Mouse (Mus musculus): ENCODE measurements around the gene Zfp777. TPM values are rescaled to one million over a fixed set of nuclear protein-coding genes. Genes with fewer than 3 reads are reported as not detected.
A peak's percentile ranks its signal among the peaks of the same experiment; 100 is the strongest.

Gene Zfp777
- total and polyA plus RNA-seq, 2 experiments from 2014 or later, result 14.2 to 46.5 TPM

DNA sequence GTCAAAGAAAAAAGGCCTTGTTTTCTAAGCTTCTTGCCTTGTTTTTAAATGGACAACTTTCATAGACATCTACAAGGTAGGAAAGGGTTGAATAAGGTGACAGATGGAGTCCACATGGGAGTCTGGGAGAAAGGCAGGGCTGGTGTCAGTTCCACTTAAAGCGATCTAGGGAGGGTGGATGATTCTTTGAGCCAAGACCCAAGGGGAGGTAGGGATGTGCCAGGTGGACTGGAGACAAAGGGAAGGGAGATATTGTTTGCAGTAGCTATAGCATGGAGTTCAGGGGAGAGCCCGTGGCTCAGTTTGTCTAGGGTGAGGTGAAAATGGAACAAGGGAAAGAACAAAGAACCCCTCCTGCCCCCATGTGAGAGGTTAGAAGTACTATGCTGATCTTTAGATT is 11.7 kb upstream of the Zfp777 start:
- no peaks in the 10 kb centered on the region for H3K27me3 ChIP-seq (ENCODE audit: insufficient read depth, low read length)
- no peak overlapping the region for H3K27ac ChIP-seq (ENCODE audit: low read depth, low read length)
- ATAC-seq, result no peak
- no peaks in the 10 kb centered on the region for H3K9me3 ChIP-seq (ENCODE audit: low read length)
- no peaks in the 10 kb centered on the region for H3K4me1 ChIP-seq (ENCODE audit: insufficient read depth)
- no peak overlapping the region for H3K4me2 ChIP-seq (ENCODE audit: low read depth)
- no peak for DNase-seq
- TF ChIP-seq CTCF (IDR thresholded peaks at IDR 0.05; ENCODE audit: low read depth), result no peak
- 71% methylated on average over 2 of the region's 2 CpGs for WGBS
- H3K36me3 ChIP-seq (ENCODE audit: insufficient read depth), result peaks cover 26% of the 10 kb centered on the region
- no peak overlapping the region for H3K4me3 ChIP-seq (ENCODE audit: low read depth, low read length)
- no peak overlapping the region for H3K9ac ChIP-seq

DNA sequence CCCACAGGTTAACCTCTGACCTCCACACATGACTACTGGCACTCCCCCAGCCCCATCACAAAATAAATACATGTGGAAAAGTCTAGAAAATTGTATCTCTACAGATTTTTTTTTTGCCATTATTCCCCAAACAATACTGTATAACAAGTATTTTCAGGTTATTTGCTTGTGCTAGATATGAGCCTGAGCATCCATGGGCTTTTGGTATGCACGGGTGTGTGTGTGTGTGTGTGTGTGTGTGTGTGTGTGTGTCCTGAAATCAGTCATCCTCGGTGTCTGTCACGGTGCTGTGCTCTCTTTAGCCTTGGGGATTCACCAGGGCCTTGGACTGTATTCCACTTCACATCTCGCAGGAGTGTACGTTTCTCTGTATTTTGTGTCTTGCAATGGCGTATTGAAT is 3.4 kb upstream of the Zfp777 start:
- no peak overlapping the region for H3K9ac ChIP-seq
- TF ChIP-seq CTCF (IDR thresholded peaks at IDR 0.05; ENCODE audit: low read depth), result no peak

DNA sequence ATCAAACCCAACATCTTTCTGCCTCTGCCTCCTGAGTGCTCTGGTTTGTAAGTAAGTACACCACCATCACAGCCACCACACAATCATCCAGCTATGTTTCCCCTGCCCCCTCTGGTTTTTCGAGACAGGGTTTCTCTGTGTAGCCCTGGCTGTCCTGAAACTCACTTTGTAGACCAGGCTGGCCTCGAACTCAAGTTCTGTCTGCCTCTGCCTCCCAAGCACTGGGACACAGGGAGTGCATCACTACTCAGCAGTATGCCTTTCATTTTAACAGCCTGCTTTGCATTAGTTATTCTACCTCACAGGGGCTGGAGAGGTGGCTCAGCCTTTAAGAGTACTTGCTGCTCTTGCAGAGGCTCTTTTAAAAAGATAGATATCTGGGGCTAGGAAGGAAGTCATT is 3.0 kb upstream of the Zfp777 start:
- H3K27ac ChIP-seq (ENCODE audit: low read depth, low read length), result no peak overlapping the region
- TF ChIP-seq CTCF (IDR thresholded peaks at IDR 0.05; ENCODE audit: low read depth), result no peak
- no peak overlapping the region for H3K4me3 ChIP-seq (ENCODE audit: low read depth, low read length)
- H3K36me3 ChIP-seq (ENCODE audit: insufficient read depth), result no peaks in the 10 kb centered on the region
- H3K9me3 ChIP-seq (ENCODE audit: low read length), result no peaks in the 10 kb centered on the region
- no peak for DNase-seq
- no peak overlapping the region for H3K9ac ChIP-seq
- H3K4me1 ChIP-seq (ENCODE audit: insufficient read depth), result peaks cover 5% of the 10 kb centered on the region; the same call in 1 of the 2 replicates
- no peak overlapping the region for H3K4me2 ChIP-seq (ENCODE audit: low read depth)
- no peaks in the 10 kb centered on the region for H3K27me3 ChIP-seq (ENCODE audit: insufficient read depth, low read length)
- WGBS, result 91% methylated on average over 2 of the region's 2 CpGs
- no peak for ATAC-seq

More for the DNA sequence above, 3.4 kb upstream of the Zfp777 start:
- ATAC-seq (no peak), DNase-seq (no peak)
- H3K4me2 ChIP-seq (ENCODE audit: low read depth), result no peak overlapping the region
- H3K4me3 ChIP-seq (ENCODE audit: low read depth, low read length), result no peak overlapping the region
- H3K36me3 ChIP-seq (ENCODE audit: insufficient read depth), result no peaks in the 10 kb centered on the region
- H3K4me1 ChIP-seq (ENCODE audit: insufficient read depth), result no peaks in the 10 kb centered on the region
- H3K27me3 ChIP-seq (ENCODE audit: insufficient read depth, low read length), result no peaks in the 10 kb centered on the region
- 83% methylated on average over 6 of the region's 6 CpGs for WGBS
- H3K27ac ChIP-seq (ENCODE audit: low read depth, low read length), result no peak overlapping the region
- H3K9me3 ChIP-seq (ENCODE audit: low read length), result no peaks in the 10 kb centered on the region

DNA sequence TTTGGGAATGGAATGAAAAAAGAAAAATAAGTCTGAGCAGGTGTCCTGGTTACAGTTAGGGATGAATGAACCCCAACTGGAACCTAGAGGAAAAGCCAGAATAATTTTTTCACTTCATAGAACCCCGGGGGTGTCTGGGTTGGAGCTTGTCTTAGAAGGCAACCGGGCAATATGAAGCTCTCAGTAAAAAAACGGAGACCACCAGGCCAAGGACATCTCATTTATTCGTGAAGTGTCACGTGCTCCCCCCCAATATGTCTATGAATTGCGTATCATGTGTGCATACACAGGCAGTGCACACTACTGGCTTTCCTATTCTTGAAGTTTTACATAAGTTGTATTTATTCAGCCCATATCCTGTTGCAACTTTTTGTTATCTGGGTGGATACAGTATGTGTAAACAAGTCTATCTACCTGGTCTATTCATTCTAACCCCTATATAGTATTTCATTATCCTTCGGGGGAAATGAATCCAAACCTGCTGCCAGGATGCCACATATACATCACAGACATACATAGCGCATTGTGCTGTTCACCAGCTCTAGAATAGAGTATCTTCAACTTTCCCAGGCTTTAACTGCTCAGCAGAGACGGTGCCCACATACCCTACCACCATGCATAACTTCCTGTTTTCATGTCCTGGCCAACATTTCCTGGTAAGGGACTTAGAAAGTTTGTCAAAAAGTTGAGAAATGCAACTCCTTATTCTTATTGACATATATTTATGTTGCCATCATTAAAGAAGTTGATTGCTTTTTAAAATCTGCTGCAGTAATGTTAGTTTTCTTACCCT is 758 bp upstream of the Zfp777 start:
- no peak for TF ChIP-seq CTCF (IDR thresholded peaks at IDR 0.05; ENCODE audit: low read depth)
- Histone ChIP-seq H3K9me3 (ENCODE audit: low read length) (no peaks in the 10 kb centered on the region), H3K9ac (peak overlapping the region; percentile 88), H3K27ac (ENCODE audit: low read depth, low read length) (peak overlapping the region; percentile 96), H3K4me1 (ENCODE audit: insufficient read depth) (peaks cover 6% of the 10 kb centered on the region; the same call in 1 of the 2 replicates), H3K27me3 (ENCODE audit: insufficient read depth, low read length) (no peaks in the 10 kb centered on the region), H3K36me3 (ENCODE audit: insufficient read depth) (peaks cover 3% of the 10 kb centered on the region; the same call in 1 of the 2 replicates), H3K4me2 (ENCODE audit: low read depth) (peak overlapping the region; percentile 85), H3K4me3 (ENCODE audit: low read depth, low read length) (peak overlapping the region; percentile 73)
- WGBS, result 46% methylated on average over 9 of the region's 9 CpGs
- ATAC-seq (no peak), DNase-seq (no peak)

DNA sequence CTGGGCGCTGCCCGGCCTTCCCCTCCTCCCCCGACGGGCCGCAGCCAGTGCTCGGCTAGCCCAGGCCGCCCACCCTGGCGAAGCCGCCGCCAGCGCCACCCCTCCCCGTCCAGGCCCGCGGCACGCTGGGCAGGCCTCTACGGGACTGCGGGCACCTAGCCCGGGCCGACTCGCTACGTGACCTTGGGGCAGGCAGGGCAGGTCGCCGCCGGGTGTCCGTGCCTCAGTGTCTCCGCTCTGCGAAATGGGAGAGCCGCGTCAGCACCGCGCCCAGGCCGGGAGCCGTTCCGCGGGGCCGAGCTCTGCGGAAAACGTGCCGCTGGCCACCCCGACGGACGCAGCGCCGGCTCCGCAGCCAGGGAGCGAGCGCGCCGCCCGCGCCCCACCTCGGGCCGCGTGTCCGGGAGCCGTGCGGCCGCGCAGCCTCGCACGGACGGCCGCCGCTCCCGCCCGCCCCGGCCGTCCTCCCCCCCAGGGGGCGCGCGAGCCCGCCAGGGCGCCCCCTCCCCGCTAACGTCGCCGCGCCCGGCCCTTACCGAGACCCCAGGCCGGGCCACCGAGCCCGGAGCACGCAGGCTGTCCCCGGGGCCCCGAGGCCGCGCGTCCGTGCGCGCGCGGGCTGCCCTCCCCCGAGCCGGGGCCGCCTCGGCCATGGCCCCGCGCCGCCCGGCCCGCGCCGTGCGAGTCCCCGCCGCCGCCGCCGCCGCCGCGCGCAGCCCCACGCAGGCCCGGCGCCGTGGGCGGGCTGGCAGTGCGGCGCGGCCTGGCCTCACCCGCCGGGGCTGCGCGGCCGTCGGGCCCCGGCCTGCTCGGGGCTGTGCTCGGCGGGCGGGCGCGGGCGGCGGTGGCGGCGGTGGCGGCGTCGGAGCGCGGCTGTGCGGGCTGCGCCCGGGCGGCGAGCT is 1.0 kb downstream of the Zfp777 start:
- TF ChIP-seq CTCF (IDR thresholded peaks at IDR 0.05; ENCODE audit: low read depth), result no peak
- peak overlapping the region; percentile 73 for H3K4me3 ChIP-seq (ENCODE audit: low read depth, low read length)
- ATAC-seq, result peak; percentile 53
- H3K9me3 ChIP-seq (ENCODE audit: low read length), result no peaks in the 10 kb centered on the region
- H3K4me2 ChIP-seq (ENCODE audit: low read depth), result peak overlapping the region; percentile 85
- DNase-seq, result peak; percentile 12
- peak overlapping the region; percentile 88 for H3K9ac ChIP-seq
- H3K27ac ChIP-seq (ENCODE audit: low read depth, low read length), result peak overlapping the region; percentile 96
- under 1% methylated on average over 91 of the region's 150 CpGs for WGBS
- no peaks in the 10 kb centered on the region for H3K27me3 ChIP-seq (ENCODE audit: insufficient read depth, low read length)
- peaks cover 19% of the 10 kb centered on the region for H3K36me3 ChIP-seq (ENCODE audit: insufficient read depth)
- H3K4me1 ChIP-seq (ENCODE audit: insufficient read depth), result peaks cover 6% of the 10 kb centered on the region; the same call in 1 of the 2 replicates

DNA sequence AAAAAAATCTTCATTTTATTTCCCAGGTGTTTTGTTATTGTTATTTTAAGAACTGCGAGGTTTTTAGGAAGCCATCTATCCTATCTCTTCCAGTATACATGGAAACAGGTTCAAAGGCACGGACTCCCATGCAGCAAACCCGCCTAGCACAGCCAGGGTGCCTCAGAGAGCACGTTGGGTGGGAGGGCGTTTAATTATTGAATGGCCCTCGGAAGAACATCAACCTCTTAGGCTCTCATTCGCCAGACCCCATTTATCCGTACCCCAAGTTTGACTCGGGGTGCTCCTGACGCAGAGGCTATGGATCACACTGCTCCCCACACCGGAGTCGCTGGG is 1.6 kb downstream of the Zfp777 start:
- ATAC-seq, result no peak; the same call in 1 of the 2 replicates
- Histone ChIP-seq H3K9me3 (ENCODE audit: low read length) (no peaks in the 10 kb centered on the region), H3K27ac (ENCODE audit: low read depth, low read length) (peak overlapping the region; percentile 96; the same call in 1 of the 2 replicates), H3K4me2 (ENCODE audit: low read depth) (peak overlapping the region; percentile 85), H3K9ac (peak overlapping the region; percentile 88), H3K4me1 (ENCODE audit: insufficient read depth) (peaks cover 6% of the 10 kb centered on the region; the same call in 1 of the 2 replicates), H3K27me3 (ENCODE audit: insufficient read depth, low read length) (no peaks in the 10 kb centered on the region), H3K4me3 (ENCODE audit: low read depth, low read length) (peak overlapping the region; percentile 73), H3K36me3 (ENCODE audit: insufficient read depth) (peaks cover 25% of the 10 kb centered on the region)
- DNase-seq, result peak; percentile 24
- TF ChIP-seq CTCF (IDR thresholded peaks at IDR 0.05; ENCODE audit: low read depth), result peak; percentile 16; the same call in 1 of the 2 replicates
- 9% methylated on average over 12 of the region's 12 CpGs for WGBS

Data from forebrain, postnatal 0 days (tissue).